Mouse (Mus musculus) layer of hippocampus, adult 2 months (tissue): Measurements from ENCODE around the gene Rps8. TPM values are rescaled to one million over a fixed set of nuclear protein-coding genes. Genes with fewer than 3 reads are reported as not detected.

Experiments
- DNase-seq, 2 experiments: peaks; one replicate each; pipeline ENCODE4 v3.0.0; 2022; ENCODE audit warnings: low spot score in 2 of 2
- H3K27ac ChIP-seq: fragments of 200-600 bp; 2 replicates; pipeline ENCODE4 v1.8.1; 2022
- H3K4me3 ChIP-seq: fragments of 200-600 bp; 2 replicates; pipeline ENCODE4 v1.8.1; 2022; ENCODE audit warnings: mild to moderate bottlenecking
- CTCF ChIP-seq: fragments of 200-600 bp; conservative IDR thresholded peaks from 2 replicates; pipeline ENCODE4 v1.8.1; 2022; ENCODE audit warnings: antibody characterized with exemption, mild to moderate bottlenecking, moderate library complexity
- total RNA-seq, 2 experiments: library from RNA; stranded (reverse); gene quantifications; 2 replicates each; pipeline ENCODE4 v1.2.3; 2021

The Rps8 gene
- total RNA-seq, 2 experiments from 2014 or later, result 509 to 527 TPM

GRCm38 (mm10) chr4:117159666-117160065, 3.6 kb upstream of the Rps8 start:
- H3K4me3 ChIP-seq, result no peak overlapping the region
- no peak for TF ChIP-seq CTCF
- no peak for DNase-seq
- no peak overlapping the region for H3K27ac ChIP-seq

GRCm38 (mm10) chr4:117156372-117156771, 329 bp upstream of the Rps8 start:
- peak overlapping the region; percentile 94 for H3K27ac ChIP-seq

GRCm38 (mm10) chr4:117155020-117155791, 837 bp downstream of the Rps8 start:
- Histone ChIP-seq H3K27ac (peak overlapping the region; percentile 94), H3K4me3 (peak overlapping the region; percentile 84)
- DNase-seq, result peak in 1 of 2 experiments; percentile 24
- no peak for TF ChIP-seq CTCF

More at GRCm38 (mm10) chr4:117156372-117156771, 329 bp upstream of the Rps8 start:
- TF ChIP-seq CTCF, result no peak
- DNase-seq, result no peak
- peak overlapping the region; percentile 84 for H3K4me3 ChIP-seq

GRCm38 (mm10) chr4:117152714-117153113, 3.3 kb downstream of the Rps8 start:
- H3K4me3 ChIP-seq, result no peak overlapping the region
- H3K27ac ChIP-seq, result no peak overlapping the region
- no peak for DNase-seq
- TF ChIP-seq CTCF, result no peak

- TF ChIP-seq CTCF, result no peak
- no peak overlapping the region for H3K4me3 ChIP-seq
Observed at GRCm38 (mm10) chr4:117151416-117151815, 4.6 kb downstream of the Rps8 start.

GRCm38 (mm10) chr4:117150212-117150733, 5.8 kb downstream of the Rps8 start:
- DNase-seq, result no peak
- H3K27ac ChIP-seq, result no peak overlapping the region
- no peak for TF ChIP-seq CTCF

More at GRCm38 (mm10) chr4:117151416-117151815, 4.6 kb downstream of the Rps8 start:
- DNase-seq, result no peak
- H3K27ac ChIP-seq, result no peak overlapping the region

GRCm38 (mm10) chr4:117149291-117150211, 6.5 kb downstream of the Rps8 start:
- H3K4me3 ChIP-seq, result no peak overlapping the region
- DNase-seq, result no peak
- peak; percentile 41 for TF ChIP-seq CTCF
- H3K27ac ChIP-seq, result no peak overlapping the region

More at GRCm38 (mm10) chr4:117150212-117150733, 5.8 kb downstream of the Rps8 start:
- no peak overlapping the region for H3K4me3 ChIP-seq

- DNase-seq, result no peak
- TF ChIP-seq CTCF, result no peak
- Histone ChIP-seq H3K27ac (no peak overlapping the region), H3K4me3 (no peak overlapping the region)
Observed at GRCm38 (mm10) chr4:117148815-117149214, 7.2 kb downstream of the Rps8 start.

- H3K4me3 ChIP-seq, result no peak overlapping the region
- TF ChIP-seq CTCF, result no peak
- no peak for DNase-seq
- no peak overlapping the region for H3K27ac ChIP-seq
Observed at GRCm38 (mm10) chr4:117148047-117148713, 7.9 kb downstream of the Rps8 start.

- peak; percentile 98 for TF ChIP-seq CTCF
- peak; percentile 69 to 91 for DNase-seq
- no peak overlapping the region for H3K27ac ChIP-seq
- H3K4me3 ChIP-seq, result no peak overlapping the region
Observed at GRCm38 (mm10) chr4:117146176-117146575, 9.9 kb downstream of the Rps8 start.

- Histone ChIP-seq H3K27ac (no peak overlapping the region), H3K4me3 (no peak overlapping the region)
- TF ChIP-seq CTCF, result no peak
- no peak for DNase-seq
Observed at GRCm38 (mm10) chr4:117145248-117145647, 10.8 kb downstream of the Rps8 start.

- no peak for TF ChIP-seq CTCF
- no peak for DNase-seq
- Histone ChIP-seq H3K27ac (no peak overlapping the region), H3K4me3 (no peak overlapping the region)
Observed at GRCm38 (mm10) chr4:117143023-117143422, 13.0 kb downstream of the Rps8 start.

- DNase-seq, result no peak
- peak; percentile 80 for TF ChIP-seq CTCF
- H3K4me3 ChIP-seq, result no peak overlapping the region
- H3K27ac ChIP-seq, result no peak overlapping the region
Observed at GRCm38 (mm10) chr4:117140613-117141012, 15.4 kb downstream of the Rps8 start.
